Mouse (Mus musculus): Measurements from ENCODE around the gene Dnal1. TPM values are rescaled to one million over a fixed set of nuclear protein-coding genes. Genes with fewer than 3 reads are reported as not detected.
A peak's percentile ranks its signal among the peaks of the same experiment; 100 is the strongest.
"Not testable (repeated sequence)": the region's sequence is repeated elsewhere in the genome, so short reads cannot be mapped to it uniquely, and the experiment has no call there.

Dnal1 gene
- 4.6 and 9.2 TPM in 2 replicates for polyA plus RNA-seq (2012; rRNA removed)

DNA sequence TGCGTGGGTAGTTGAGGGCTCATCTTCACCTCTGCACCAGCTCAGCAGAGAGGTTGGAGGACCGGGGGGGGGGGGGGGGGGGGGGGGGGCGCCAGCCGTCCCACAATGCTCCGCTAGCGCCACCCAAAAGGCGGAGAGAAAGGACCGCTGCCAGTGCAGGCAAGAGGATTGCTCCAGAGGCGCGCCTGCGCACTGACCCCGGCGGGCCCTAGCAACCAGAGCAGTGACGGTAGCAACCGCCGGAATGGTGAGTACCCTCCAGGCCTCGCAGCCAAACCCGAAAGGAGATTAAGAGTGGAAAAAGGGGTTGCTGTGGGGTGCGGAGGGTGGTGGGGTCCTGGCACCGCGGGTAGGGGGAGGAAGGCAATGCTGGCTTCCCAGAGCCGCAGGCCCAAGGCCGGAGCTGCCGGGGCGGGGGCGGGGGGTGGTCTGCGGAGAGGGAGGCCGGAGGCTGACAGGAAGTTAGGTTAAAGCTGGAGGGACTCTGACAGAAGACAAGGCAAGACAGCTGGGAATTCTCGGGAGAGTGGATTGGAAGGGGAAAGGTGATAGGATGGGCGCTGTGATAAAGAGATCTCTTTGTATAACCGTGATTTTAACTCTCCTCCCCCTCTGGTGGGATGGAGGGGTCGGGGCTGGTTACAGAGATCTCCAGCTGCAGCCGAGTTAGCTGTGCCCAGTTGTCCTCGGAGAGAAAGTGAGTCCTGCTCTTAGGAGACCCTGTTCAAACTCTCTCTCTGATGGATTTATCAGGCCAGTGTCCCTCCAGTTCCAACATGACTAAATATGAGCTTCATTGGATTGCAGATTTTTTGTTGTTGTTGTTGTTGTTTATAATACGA lies at the start of gene Dnal1:
Gene Dnal1, plus strand, starts transcription at position 214 of the 842 bp plus-strand sequence.
- WGBS: 4% methylated on average over 30 of the region's 35 CpGs
- peak within 1 kb of the TSS; percentile 68 for H3K4me3 ChIP-seq (replicated peaks; ENCODE audit: extremely low read depth, low read depth, low read length)
- DNase-seq: peak; percentile 79
- TF ChIP-seq CTCF (IDR thresholded peaks at IDR 0.05; ENCODE audit: insufficient read depth, low read length) (no peak), POLR2A (IDR thresholded peaks at IDR 0.05; ENCODE audit: borderline replicate concordance, extremely low read depth, low read depth, low read length) (peak; percentile 23; the same call in 1 of the 2 replicates)
- H3K4me1 ChIP-seq (ENCODE audit: control insufficient read depth, insufficient read depth, low read length): no peaks in the 10 kb centered on the region

DNA sequence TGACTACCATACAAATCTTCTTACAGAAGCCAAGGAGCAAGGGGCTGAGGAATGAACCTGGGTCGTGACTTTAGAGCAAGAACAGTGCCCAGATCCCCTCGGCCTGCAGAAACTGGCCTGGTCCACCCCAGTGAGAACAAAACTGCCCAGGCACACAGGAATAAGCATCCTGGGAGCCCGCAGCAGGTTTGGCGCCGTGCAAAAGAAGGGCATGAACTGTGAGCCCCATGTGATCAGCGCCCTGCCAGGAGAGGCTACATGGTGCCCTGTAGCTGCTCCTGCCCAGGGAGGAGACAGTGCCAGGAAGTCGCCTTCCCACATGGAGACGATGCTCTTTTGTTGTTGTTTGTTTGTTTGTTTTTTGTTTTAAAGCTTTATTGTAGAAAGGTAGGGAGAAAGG lies 49.5 kb upstream of the Dnal1 start:
- no peaks in the 10 kb centered on the region for H3K4me1 ChIP-seq (ENCODE audit: control insufficient read depth, insufficient read depth, low read length)
- TF ChIP-seq POLR2A (IDR thresholded peaks at IDR 0.05; ENCODE audit: borderline replicate concordance, extremely low read depth, low read depth, low read length): no peak
- no peak for TF ChIP-seq CTCF (IDR thresholded peaks at IDR 0.05; ENCODE audit: insufficient read depth, low read length)
- H3K4me3 ChIP-seq (replicated peaks; ENCODE audit: extremely low read depth, low read depth, low read length): no peak overlapping the region
- no peak for DNase-seq
- 74% methylated on average over 8 of the region's 8 CpGs for WGBS

- no peak for TF ChIP-seq CTCF (IDR thresholded peaks at IDR 0.05; ENCODE audit: insufficient read depth, low read length)
- Histone ChIP-seq H3K4me1 (ENCODE audit: control insufficient read depth, insufficient read depth, low read length) (no peaks in the 10 kb centered on the region), H3K4me3 (replicated peaks; ENCODE audit: extremely low read depth, low read depth, low read length) (no peak overlapping the region)
- WGBS: 76% methylated on average over 4 of the region's 4 CpGs
- DNase-seq: no peak
Measured at GRCm38 (mm10) chr12:84067752-84068151, 46.4 kb upstream of the Dnal1 start.

DNA sequence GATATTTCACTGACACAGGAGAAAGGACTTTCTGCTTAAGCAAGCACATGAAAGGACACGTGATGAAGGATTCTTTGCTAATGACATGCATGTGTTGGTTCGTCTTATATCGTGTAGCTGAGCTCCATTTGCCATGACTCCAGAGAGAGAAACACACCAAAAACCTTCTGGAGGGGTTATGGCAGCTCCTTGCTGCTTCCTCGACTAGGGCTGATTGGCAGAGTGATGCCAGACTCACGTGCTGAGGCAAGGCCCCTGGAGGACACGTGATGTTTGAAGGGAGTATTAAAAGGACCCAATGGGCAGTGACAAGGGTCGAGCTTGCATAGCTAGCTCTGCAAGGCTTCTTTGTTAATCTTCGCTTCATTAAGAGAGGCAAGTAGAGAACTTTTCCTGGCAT lies 45.9 kb upstream of the Dnal1 start:
- no peak for DNase-seq
- Histone ChIP-seq H3K4me3 (replicated peaks; ENCODE audit: extremely low read depth, low read depth, low read length) (no peak overlapping the region), H3K4me1 (ENCODE audit: control insufficient read depth, insufficient read depth, low read length) (no peaks in the 10 kb centered on the region)
- TF ChIP-seq CTCF (IDR thresholded peaks at IDR 0.05; ENCODE audit: insufficient read depth, low read length): no peak
- TF ChIP-seq POLR2A (IDR thresholded peaks at IDR 0.05; ENCODE audit: borderline replicate concordance, extremely low read depth, low read depth, low read length): no peak
- WGBS: 68% methylated on average over 8 of the region's 8 CpGs

DNA sequence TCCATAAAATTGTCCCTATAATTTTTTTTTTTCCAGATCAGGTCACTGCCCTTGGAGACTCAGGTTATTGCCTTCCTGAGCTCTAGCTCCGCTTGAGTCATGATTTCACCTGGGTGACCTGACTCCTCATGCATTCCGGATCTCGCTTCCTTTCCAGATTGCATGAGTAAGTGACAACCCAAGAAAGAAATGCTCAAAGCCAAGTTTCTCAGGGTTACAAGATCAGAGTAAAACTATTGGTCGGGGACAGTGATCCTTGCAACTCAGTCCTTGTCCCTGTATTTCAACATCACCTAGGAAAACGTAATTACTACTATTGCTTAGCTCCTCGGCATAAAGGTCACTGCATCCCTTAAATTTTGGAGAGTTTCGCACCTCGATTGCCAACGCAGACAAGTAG lies 45.2 kb upstream of the Dnal1 start, which contains the start of gene Acot5:
Gene Acot5, plus strand, starts transcription at position 340 of the 400 bp plus-strand sequence.
- TF ChIP-seq CTCF (IDR thresholded peaks at IDR 0.05; ENCODE audit: insufficient read depth, low read length): no peak
- TF ChIP-seq POLR2A (IDR thresholded peaks at IDR 0.05; ENCODE audit: borderline replicate concordance, extremely low read depth, low read depth, low read length): no peak
- 44% methylated on average over 9 of the region's 9 CpGs for WGBS
- no peak for DNase-seq
- Histone ChIP-seq H3K4me3 (replicated peaks; ENCODE audit: extremely low read depth, low read depth, low read length) (no peak within 1 kb of the TSS), H3K4me1 (ENCODE audit: control insufficient read depth, insufficient read depth, low read length) (no peaks in the 10 kb centered on the region)

GRCm38 (mm10) chr12:84069582-84069981 lies 44.6 kb upstream of the Dnal1 start:
- 3% methylated on average over 48 of the region's 52 CpGs for WGBS
- H3K4me3 ChIP-seq (replicated peaks; ENCODE audit: extremely low read depth, low read depth, low read length); H3K4me1 ChIP-seq (ENCODE audit: control insufficient read depth, insufficient read depth, low read length): not testable (repeated sequence)
- DNase-seq: peak; percentile 21

DNA sequence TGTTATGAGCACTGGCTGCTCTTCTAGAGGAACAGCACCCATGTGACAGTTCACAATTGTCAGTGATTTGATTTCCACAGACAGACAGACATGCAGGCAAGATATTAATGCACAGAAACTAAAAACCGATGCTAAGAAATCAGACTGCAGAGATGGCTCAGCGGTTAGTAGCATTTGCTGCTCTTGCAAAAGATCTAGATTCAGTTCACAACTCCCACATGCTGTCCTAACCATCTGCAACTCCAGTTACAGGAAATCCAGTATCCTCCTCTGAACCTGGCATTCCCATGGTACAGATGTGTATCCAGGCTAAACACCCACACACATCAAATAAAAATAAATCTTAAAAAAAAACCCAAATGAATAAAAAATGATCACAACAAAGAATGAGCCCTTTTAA lies 42.5 kb upstream of the Dnal1 start:
- Histone ChIP-seq H3K4me3 (replicated peaks; ENCODE audit: extremely low read depth, low read depth, low read length) (no peak overlapping the region), H3K4me1 (ENCODE audit: control insufficient read depth, insufficient read depth, low read length) (no peaks in the 10 kb centered on the region)
- TF ChIP-seq POLR2A (IDR thresholded peaks at IDR 0.05; ENCODE audit: borderline replicate concordance, extremely low read depth, low read depth, low read length) (no peak), CTCF (IDR thresholded peaks at IDR 0.05; ENCODE audit: insufficient read depth, low read length) (no peak)
- DNase-seq: no peak
- 94% methylated on average over 2 of the region's 2 CpGs for WGBS

DNA sequence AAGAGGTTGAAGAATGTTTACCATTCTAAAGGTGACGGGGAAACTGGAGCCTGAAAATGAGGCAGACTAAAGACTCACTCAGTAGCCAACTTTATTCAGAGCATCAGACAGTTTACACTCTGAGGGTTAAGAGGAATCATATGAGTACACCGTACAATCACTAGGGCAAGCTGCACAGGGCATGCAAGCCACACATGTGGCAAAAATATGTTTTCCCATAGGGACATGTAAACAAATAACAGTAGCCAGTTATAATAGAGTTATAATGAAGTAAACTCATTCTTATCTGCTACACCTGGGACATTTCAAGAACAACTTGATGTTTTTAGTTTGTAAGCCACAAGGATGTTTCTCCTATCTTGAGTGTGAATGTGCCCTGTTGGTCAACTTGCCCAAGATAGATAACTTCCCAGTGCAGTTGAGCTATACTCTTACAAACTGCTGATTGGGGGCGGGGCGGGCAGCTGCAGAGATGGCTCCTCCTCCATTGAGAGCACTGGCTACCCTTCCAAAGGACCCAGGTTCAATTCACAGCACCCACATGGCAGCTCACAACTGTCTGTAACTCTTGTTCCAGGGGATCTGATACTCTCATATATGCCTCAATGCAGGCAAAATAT lies 36.7 kb upstream of the Dnal1 start:
- no peak for DNase-seq
- 76% methylated on average over 4 of the region's 4 CpGs for WGBS
- TF ChIP-seq POLR2A (IDR thresholded peaks at IDR 0.05; ENCODE audit: borderline replicate concordance, extremely low read depth, low read depth, low read length) (no peak), CTCF (IDR thresholded peaks at IDR 0.05; ENCODE audit: insufficient read depth, low read length) (no peak)
- Histone ChIP-seq H3K4me1 (ENCODE audit: control insufficient read depth, insufficient read depth, low read length) (no peaks in the 10 kb centered on the region), H3K4me3 (replicated peaks; ENCODE audit: extremely low read depth, low read depth, low read length) (no peak overlapping the region)

- Histone ChIP-seq H3K4me3 (replicated peaks; ENCODE audit: extremely low read depth, low read depth, low read length) (no peak overlapping the region), H3K4me1 (ENCODE audit: control insufficient read depth, insufficient read depth, low read length) (no peaks in the 10 kb centered on the region)
- DNase-seq: no peak
- WGBS: 81% methylated on average over 2 of the region's 2 CpGs
- TF ChIP-seq CTCF (IDR thresholded peaks at IDR 0.05; ENCODE audit: insufficient read depth, low read length) (no peak), POLR2A (IDR thresholded peaks at IDR 0.05; ENCODE audit: borderline replicate concordance, extremely low read depth, low read depth, low read length) (no peak)
Measured at GRCm38 (mm10) chr12:84083842-84084241, 30.3 kb upstream of the Dnal1 start.

GRCm38 (mm10) chr12:84084581-84084980 lies 29.6 kb upstream of the Dnal1 start:
- no peaks in the 10 kb centered on the region for H3K4me1 ChIP-seq (ENCODE audit: control insufficient read depth, insufficient read depth, low read length)
- H3K4me3 ChIP-seq (replicated peaks; ENCODE audit: extremely low read depth, low read depth, low read length): no peak overlapping the region
- no peak for DNase-seq
- WGBS: 71% methylated on average over 4 of the region's 4 CpGs
- TF ChIP-seq POLR2A (IDR thresholded peaks at IDR 0.05; ENCODE audit: borderline replicate concordance, extremely low read depth, low read depth, low read length) (no peak), CTCF (IDR thresholded peaks at IDR 0.05; ENCODE audit: insufficient read depth, low read length) (no peak)

- 93% methylated on average over 5 of the region's 5 CpGs for WGBS
- not testable (repeated sequence) for DNase-seq; H3K4me3 ChIP-seq (replicated peaks; ENCODE audit: extremely low read depth, low read depth, low read length); H3K4me1 ChIP-seq (ENCODE audit: control insufficient read depth, insufficient read depth, low read length)
Measured at GRCm38 (mm10) chr12:84094666-84095065, 19.5 kb upstream of the Dnal1 start.

Data from lung, adult 2 months (tissue).